Mouse (Mus musculus): ENCODE measurements around the gene Spesp1. TPM values are rescaled to one million over a fixed set of nuclear protein-coding genes. Genes with fewer than 3 reads are reported as not detected.

Spesp1 gene
- polyA plus RNA-seq, 1 experiment from 2014 or later = not detected

DNA sequence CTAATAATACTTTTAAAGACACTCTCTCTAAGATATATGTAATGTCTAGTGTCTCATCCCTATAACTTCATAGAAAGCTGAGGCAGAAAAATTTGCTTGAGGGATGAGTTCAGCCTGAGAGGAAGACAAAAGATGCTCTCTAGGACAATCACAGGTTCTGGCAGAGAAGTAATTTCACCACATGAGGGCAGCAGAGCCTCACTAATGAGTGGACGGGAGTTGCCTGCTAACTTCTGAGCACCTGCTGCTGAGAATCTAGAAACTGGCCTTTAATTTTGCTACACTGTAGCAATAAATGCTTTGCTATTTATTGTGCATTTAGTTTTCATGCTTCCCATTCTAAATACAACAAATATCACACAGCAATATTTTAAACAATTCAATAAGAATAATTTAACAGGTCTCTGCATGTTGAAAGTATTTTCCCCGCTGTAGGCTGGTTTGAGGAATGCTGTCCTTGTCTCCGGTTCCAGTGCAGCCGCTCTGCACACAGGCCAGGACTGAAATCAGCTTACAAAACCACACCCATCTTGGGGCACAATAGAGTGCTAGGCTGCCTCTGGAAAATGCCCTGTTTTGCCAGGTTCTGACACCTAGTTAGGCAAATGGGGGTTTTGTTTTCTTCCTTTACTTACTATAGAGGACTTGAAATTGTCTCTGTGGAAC lies 5.1 kb upstream of the Spesp1 start:
- no peak overlapping the region for H3K4me2 ChIP-seq (ENCODE audit: low read length)
- WGBS = 37% methylated on average over 4 of the region's 4 CpGs
- H3K9me3 ChIP-seq (ENCODE audit: control insufficient read depth, low read length) = no peaks in the 10 kb centered on the region
- H3K4me1 ChIP-seq (ENCODE audit: control insufficient read depth in 2 of 2, insufficient read depth in 2 of 2, low read length in 2 of 2) = no peaks in the 10 kb centered on the region
- no peak overlapping the region for H3K4me3 ChIP-seq (ENCODE audit: control insufficient read depth in 1 of 2, insufficient read depth in 1 of 2, low read depth in 1 of 2, low read length in 2 of 2)
- no peak overlapping the region for H3K27ac ChIP-seq (replicated peaks in 1 of 2; ENCODE audit: control insufficient read depth in 1 of 2, insufficient read depth in 1 of 2, low read depth in 2 of 2, low read length in 2 of 2)
- H3K9ac ChIP-seq (ENCODE audit: low read length) = no peak overlapping the region
- H3K36me3 ChIP-seq (ENCODE audit: control insufficient read depth, insufficient read depth, low read length) = no peaks in the 10 kb centered on the region
- H3K27me3 ChIP-seq (ENCODE audit: control insufficient read depth, insufficient read depth, low read length) = 0 out of 2 replicates have a peak, but pooled peaks cover 4% of the 10 kb centered on the region
- no peak for ATAC-seq (ENCODE audit: insufficient number of reproducible peaks, insufficient read depth, low FRiP score, low read depth)

DNA sequence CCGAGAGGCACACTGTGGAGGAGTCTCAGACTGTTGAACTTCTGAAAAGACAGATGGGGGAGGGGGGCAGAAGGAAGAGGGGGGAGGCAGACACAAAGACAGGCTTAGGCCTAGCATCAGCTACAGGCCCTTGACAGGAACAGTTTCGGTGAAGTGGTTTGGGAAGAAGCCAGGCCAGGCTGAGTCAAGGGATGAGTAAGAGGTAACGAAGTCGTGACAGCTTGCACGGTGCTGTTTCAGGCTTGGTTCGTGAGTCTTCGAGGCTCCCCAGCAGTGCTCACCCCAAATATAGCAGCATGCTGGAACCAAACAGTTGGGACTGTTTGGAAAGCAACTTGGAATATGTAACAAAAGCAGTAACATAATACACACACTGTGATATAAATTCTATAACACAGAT lies 2.3 kb upstream of the Spesp1 start:
- H3K4me2 ChIP-seq (ENCODE audit: low read length) = no peak overlapping the region
- H3K4me1 ChIP-seq (ENCODE audit: control insufficient read depth in 2 of 2, insufficient read depth in 2 of 2, low read length in 2 of 2) = no peaks in the 10 kb centered on the region
- 65% methylated on average over 7 of the region's 7 CpGs for WGBS
- H3K4me3 ChIP-seq (ENCODE audit: control insufficient read depth in 1 of 2, insufficient read depth in 1 of 2, low read depth in 1 of 2, low read length in 2 of 2) = no peak overlapping the region
- H3K9ac ChIP-seq (ENCODE audit: low read length) = no peak overlapping the region
- H3K27ac ChIP-seq (replicated peaks in 1 of 2; ENCODE audit: control insufficient read depth in 1 of 2, insufficient read depth in 1 of 2, low read depth in 2 of 2, low read length in 2 of 2) = no peak overlapping the region
- no peaks in the 10 kb centered on the region for H3K36me3 ChIP-seq (ENCODE audit: control insufficient read depth, insufficient read depth, low read length)
- ATAC-seq (ENCODE audit: insufficient number of reproducible peaks, insufficient read depth, low FRiP score, low read depth) = no peak
- no peaks in the 10 kb centered on the region for H3K27me3 ChIP-seq (ENCODE audit: control insufficient read depth, insufficient read depth, low read length)
- no peaks in the 10 kb centered on the region for H3K9me3 ChIP-seq (ENCODE audit: control insufficient read depth, low read length)

DNA sequence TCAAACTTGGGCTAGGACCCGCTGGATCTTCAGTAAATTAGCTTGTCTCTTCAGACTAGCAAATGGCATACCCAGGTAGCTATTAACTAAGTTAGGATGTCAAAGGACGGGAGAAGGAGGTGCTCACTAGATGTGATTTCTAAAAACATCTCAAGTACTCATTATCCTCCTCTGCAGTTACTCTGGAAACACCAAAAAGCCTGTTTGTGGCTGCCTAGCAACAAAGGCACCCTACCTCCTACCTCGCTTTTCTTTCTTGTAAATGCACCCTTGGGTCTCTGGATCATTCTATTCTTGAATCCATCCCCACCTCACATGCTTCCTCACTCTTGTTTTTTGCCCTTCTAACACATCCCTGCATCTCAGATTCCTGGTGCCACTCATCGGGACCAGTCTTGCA lies 5.1 kb downstream of the Spesp1 start:
- Histone ChIP-seq H3K4me1 (ENCODE audit: control insufficient read depth in 2 of 2, insufficient read depth in 2 of 2, low read length in 2 of 2) (no peaks in the 10 kb centered on the region), H3K9me3 (ENCODE audit: control insufficient read depth, low read length) (no peaks in the 10 kb centered on the region), H3K4me3 (ENCODE audit: control insufficient read depth in 1 of 2, insufficient read depth in 1 of 2, low read depth in 1 of 2, low read length in 2 of 2) (no peak overlapping the region), H3K9ac (ENCODE audit: low read length) (no peak overlapping the region), H3K27ac (replicated peaks in 1 of 2; ENCODE audit: control insufficient read depth in 1 of 2, insufficient read depth in 1 of 2, low read depth in 2 of 2, low read length in 2 of 2) (no peak overlapping the region), H3K36me3 (ENCODE audit: control insufficient read depth, insufficient read depth, low read length) (no peaks in the 10 kb centered on the region), H3K4me2 (ENCODE audit: low read length) (no peak overlapping the region), H3K27me3 (ENCODE audit: control insufficient read depth, insufficient read depth, low read length) (no peaks in the 10 kb centered on the region)
- no peak for ATAC-seq (ENCODE audit: insufficient number of reproducible peaks, insufficient read depth, low FRiP score, low read depth)
- 70% methylated on average over 4 of the region's 4 CpGs for WGBS

DNA sequence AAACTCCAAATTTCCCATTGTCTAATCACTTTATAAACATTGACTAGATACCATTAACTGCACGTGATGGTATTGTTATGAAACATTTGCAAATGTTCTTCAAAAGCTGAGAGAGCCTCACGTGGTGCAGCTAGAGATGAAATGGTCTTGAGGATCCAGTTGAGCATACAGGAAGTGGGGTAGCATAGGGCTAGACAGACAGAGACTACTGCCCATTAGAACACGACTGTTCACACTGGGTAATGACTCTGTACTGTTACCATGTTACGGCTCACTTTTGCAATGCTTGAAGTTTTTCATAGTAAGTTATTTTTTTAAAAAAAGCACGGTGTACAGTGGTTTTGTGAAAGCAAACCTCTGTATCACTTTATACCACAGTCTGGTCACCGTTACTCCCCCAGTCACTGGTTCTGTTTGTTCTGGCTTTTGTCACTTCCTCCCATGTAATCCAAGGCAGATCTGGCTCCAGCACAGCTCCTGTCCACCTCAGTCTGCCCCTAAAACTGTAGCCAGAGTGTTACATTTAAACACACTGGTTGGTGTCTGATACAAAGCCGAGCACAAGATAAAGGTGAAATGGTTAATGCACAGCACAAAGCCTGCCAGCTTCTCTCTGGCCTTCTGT lies 11.1 kb downstream of the Spesp1 start:
- H3K4me3 ChIP-seq (ENCODE audit: control insufficient read depth in 1 of 2, insufficient read depth in 1 of 2, low read depth in 1 of 2, low read length in 2 of 2) = no peak overlapping the region
- no peaks in the 10 kb centered on the region for H3K27me3 ChIP-seq (ENCODE audit: control insufficient read depth, insufficient read depth, low read length)
- peak overlapping the region; percentile 20 to 52; a peak in 2 of 4 replicates for H3K27ac ChIP-seq (replicated peaks in 1 of 2; ENCODE audit: control insufficient read depth in 1 of 2, insufficient read depth in 1 of 2, low read depth in 2 of 2, low read length in 2 of 2)
- no peaks in the 10 kb centered on the region for H3K36me3 ChIP-seq (ENCODE audit: control insufficient read depth, insufficient read depth, low read length)
- no peak overlapping the region for H3K4me2 ChIP-seq (ENCODE audit: low read length)
- H3K9me3 ChIP-seq (ENCODE audit: control insufficient read depth, low read length) = no peaks in the 10 kb centered on the region
- no peaks in the 10 kb centered on the region for H3K4me1 ChIP-seq (ENCODE audit: control insufficient read depth in 2 of 2, insufficient read depth in 2 of 2, low read length in 2 of 2)
- H3K9ac ChIP-seq (ENCODE audit: low read length) = no peak overlapping the region
- ATAC-seq (ENCODE audit: insufficient number of reproducible peaks, insufficient read depth, low FRiP score, low read depth) = no peak
- 49% methylated on average over 7 of the region's 7 CpGs for WGBS

DNA sequence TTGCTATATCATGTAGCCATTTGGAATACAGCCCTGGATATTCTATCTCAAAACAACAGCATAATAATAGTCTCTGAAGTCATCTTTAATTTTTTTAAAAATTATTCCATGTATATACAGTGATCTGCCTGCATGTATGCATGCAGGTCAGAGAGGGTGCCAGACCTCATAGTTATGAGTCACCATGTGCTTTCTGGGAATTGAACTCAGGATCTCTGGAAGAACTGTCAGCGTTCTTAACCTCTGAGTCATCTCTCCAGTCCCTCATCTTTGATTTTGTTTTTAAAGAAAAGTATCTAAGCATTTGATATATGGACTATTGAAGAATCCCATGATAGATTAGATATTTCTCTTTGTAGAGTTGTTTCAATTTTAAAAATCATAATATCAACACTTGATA lies 12.8 kb downstream of the Spesp1 start:
- ATAC-seq (ENCODE audit: insufficient number of reproducible peaks, insufficient read depth, low FRiP score, low read depth) = no peak
- 81% methylated on average over 1 of the region's 1 CpGs for WGBS
- no peak overlapping the region for H3K4me3 ChIP-seq (ENCODE audit: control insufficient read depth in 1 of 2, insufficient read depth in 1 of 2, low read depth in 1 of 2, low read length in 2 of 2)
- no peaks in the 10 kb centered on the region for H3K9me3 ChIP-seq (ENCODE audit: control insufficient read depth, low read length)
- H3K4me2 ChIP-seq (ENCODE audit: low read length) = no peak overlapping the region
- no peaks in the 10 kb centered on the region for H3K4me1 ChIP-seq (ENCODE audit: control insufficient read depth in 2 of 2, insufficient read depth in 2 of 2, low read length in 2 of 2)
- no peak overlapping the region for H3K27ac ChIP-seq (replicated peaks in 1 of 2; ENCODE audit: control insufficient read depth in 1 of 2, insufficient read depth in 1 of 2, low read depth in 2 of 2, low read length in 2 of 2)
- H3K9ac ChIP-seq (ENCODE audit: low read length) = no peak overlapping the region
- H3K27me3 ChIP-seq (ENCODE audit: control insufficient read depth, insufficient read depth, low read length) = no peaks in the 10 kb centered on the region
- H3K36me3 ChIP-seq (ENCODE audit: control insufficient read depth, insufficient read depth, low read length) = no peaks in the 10 kb centered on the region

DNA sequence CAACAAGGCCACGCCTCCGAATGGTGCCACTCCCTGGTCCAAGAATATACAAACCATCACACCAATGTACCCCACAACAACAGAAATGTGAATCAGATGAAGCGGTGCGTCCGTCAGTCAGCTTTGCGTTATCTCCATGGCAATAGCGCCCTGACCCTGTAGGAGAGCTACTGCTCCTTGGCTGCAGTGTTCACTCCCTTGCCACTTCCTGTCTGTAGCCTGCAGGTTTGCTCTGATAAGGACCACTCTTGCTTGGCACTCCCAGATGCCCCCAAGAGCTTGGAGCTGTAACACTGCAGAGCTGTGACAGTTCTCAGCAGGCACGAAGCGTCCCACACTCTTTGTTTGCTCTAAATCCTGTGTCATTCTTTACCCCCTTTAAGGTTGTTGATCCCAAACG lies 16.7 kb downstream of the Spesp1 start:
- Histone ChIP-seq H3K27me3 (ENCODE audit: control insufficient read depth, insufficient read depth, low read length) (no peaks in the 10 kb centered on the region), H3K9ac (ENCODE audit: low read length) (no peak overlapping the region), H3K9me3 (ENCODE audit: control insufficient read depth, low read length) (no peaks in the 10 kb centered on the region), H3K36me3 (ENCODE audit: control insufficient read depth, insufficient read depth, low read length) (no peaks in the 10 kb centered on the region), H3K4me2 (ENCODE audit: low read length) (no peak overlapping the region), H3K4me1 (ENCODE audit: control insufficient read depth in 2 of 2, insufficient read depth in 2 of 2, low read length in 2 of 2) (no peaks in the 10 kb centered on the region), H3K4me3 (ENCODE audit: control insufficient read depth in 1 of 2, insufficient read depth in 1 of 2, low read depth in 1 of 2, low read length in 2 of 2) (no peak overlapping the region), H3K27ac (replicated peaks in 1 of 2; ENCODE audit: control insufficient read depth in 1 of 2, insufficient read depth in 1 of 2, low read depth in 2 of 2, low read length in 2 of 2) (no peak overlapping the region)
- WGBS = 72% methylated on average over 10 of the region's 10 CpGs
- no peak for ATAC-seq (ENCODE audit: insufficient number of reproducible peaks, insufficient read depth, low FRiP score, low read depth)

DNA sequence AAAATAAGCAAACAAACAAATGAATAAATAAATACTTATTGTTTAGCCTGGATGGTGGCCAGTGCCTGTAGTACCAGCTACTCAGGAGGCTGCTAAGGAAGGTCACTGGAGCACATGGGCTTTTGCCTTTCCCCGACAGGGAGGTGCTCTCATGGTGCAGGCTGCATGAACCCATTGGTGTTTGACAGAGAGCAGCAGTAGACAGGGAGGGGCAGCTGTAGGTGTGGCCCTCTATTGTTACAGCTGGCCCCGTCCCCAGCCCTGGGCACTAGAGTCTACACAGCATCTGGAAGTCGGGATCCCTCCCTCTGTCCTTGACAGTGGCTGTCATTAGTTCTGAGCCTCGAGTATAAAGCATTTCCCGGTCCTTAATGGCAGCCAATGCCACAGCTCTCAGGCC lies 18.4 kb downstream of the Spesp1 start:
- Histone ChIP-seq H3K27me3 (ENCODE audit: control insufficient read depth, insufficient read depth, low read length) (no peaks in the 10 kb centered on the region), H3K4me3 (ENCODE audit: control insufficient read depth in 1 of 2, insufficient read depth in 1 of 2, low read depth in 1 of 2, low read length in 2 of 2) (no peak overlapping the region), H3K9ac (ENCODE audit: low read length) (no peak overlapping the region), H3K9me3 (ENCODE audit: control insufficient read depth, low read length) (peaks cover 7% of the 10 kb centered on the region; the same call in 1 of the 2 replicates), H3K36me3 (ENCODE audit: control insufficient read depth, insufficient read depth, low read length) (no peaks in the 10 kb centered on the region), H3K4me2 (ENCODE audit: low read length) (no peak overlapping the region), H3K27ac (replicated peaks in 1 of 2; ENCODE audit: control insufficient read depth in 1 of 2, insufficient read depth in 1 of 2, low read depth in 2 of 2, low read length in 2 of 2) (no peak overlapping the region), H3K4me1 (ENCODE audit: control insufficient read depth in 2 of 2, insufficient read depth in 2 of 2, low read length in 2 of 2) (no peaks in the 10 kb centered on the region)
- WGBS = 60% methylated on average over 5 of the region's 5 CpGs
- ATAC-seq (ENCODE audit: insufficient number of reproducible peaks, insufficient read depth, low FRiP score, low read depth) = no peak

DNA sequence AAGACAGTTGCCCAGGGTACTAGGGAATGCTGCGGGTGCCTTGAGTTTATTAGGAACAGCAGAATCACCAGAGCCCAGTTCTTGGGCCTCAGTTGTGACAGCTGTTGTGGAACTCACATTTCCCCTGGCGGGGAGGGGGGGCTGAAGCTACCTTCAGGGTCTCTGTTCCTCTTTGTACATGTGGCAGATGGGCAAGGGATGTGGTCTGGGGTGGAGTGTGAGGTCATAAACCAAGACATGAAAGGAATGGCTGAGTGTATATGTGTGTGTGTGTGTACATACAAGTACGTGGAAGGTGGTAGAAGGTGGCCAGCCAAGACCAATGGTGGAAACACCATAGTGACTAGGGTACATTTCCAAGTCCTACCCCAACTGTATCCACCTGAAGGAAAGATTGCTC lies 20.6 kb downstream of the Spesp1 start:
- Histone ChIP-seq H3K27me3 (ENCODE audit: control insufficient read depth, insufficient read depth, low read length) (no peaks in the 10 kb centered on the region), H3K27ac (replicated peaks in 1 of 2; ENCODE audit: control insufficient read depth in 1 of 2, insufficient read depth in 1 of 2, low read depth in 2 of 2, low read length in 2 of 2) (no peak overlapping the region), H3K4me3 (ENCODE audit: control insufficient read depth in 1 of 2, insufficient read depth in 1 of 2, low read depth in 1 of 2, low read length in 2 of 2) (no peak overlapping the region), H3K4me1 (ENCODE audit: control insufficient read depth in 2 of 2, insufficient read depth in 2 of 2, low read length in 2 of 2) (no peaks in the 10 kb centered on the region), H3K36me3 (ENCODE audit: control insufficient read depth, insufficient read depth, low read length) (no peaks in the 10 kb centered on the region), H3K9ac (ENCODE audit: low read length) (no peak overlapping the region), H3K4me2 (ENCODE audit: low read length) (no peak overlapping the region), H3K9me3 (ENCODE audit: control insufficient read depth, low read length) (peaks cover 7% of the 10 kb centered on the region; the same call in 1 of the 2 replicates)
- no peak; the same call in 1 of the 2 replicates for ATAC-seq (ENCODE audit: insufficient number of reproducible peaks, insufficient read depth, low FRiP score, low read depth)
- 79% methylated on average over 3 of the region's 3 CpGs for WGBS
